Mouse (Mus musculus): ENCODE data around the gene Pprc1.

Pprc1 gene

GRCm38 (mm10) chr19:46035971-46036370 is 8.7 kb upstream of the Pprc1 start:
- DNase-seq: no peak

DNA sequence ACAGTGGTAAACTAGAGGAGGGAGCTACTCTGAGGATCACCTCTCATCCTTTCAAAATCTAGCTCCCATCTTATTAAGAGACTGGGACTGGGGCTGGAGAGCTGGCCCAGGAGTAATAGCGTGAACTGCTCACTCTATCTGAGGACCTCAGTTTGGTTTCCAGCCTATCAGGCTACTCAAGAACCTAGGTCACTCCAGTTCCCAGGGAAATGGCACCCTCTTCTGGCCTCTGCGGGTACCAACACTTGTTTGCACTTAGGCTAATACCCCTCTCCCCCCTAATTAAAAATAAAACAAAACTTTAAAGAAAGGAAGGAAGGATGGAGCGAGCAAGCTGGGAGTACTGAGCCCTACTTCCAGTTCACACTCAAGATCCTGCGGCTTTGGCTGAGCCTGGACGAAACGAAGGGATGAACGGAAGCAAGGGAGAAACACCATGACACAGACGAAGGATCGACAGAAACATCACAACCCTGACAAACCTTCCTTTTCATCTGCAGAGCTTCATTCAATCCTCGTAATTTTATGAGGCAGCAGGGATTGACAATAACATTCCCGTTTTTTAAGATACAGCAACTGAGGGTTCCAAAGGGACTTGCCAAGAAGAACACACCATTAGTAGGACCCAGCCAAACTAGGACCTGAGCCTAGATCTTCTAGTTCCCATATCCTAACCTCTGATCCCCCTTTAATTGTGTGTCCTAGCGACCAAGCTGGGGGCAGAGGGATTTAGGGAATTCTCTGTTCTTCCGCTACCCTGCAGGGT is 8.0 kb upstream of the Pprc1 start:
- peak; percentile 47 to 60 for DNase-seq

GRCm38 (mm10) chr19:46037243-46037924 is 7.3 kb upstream of the Pprc1 start:
- peak in 1 of 2 experiments; percentile 47 for DNase-seq

GRCm38 (mm10) chr19:46037925-46038850 is 6.5 kb upstream of the Pprc1 start:
- no peak for DNase-seq

DNA sequence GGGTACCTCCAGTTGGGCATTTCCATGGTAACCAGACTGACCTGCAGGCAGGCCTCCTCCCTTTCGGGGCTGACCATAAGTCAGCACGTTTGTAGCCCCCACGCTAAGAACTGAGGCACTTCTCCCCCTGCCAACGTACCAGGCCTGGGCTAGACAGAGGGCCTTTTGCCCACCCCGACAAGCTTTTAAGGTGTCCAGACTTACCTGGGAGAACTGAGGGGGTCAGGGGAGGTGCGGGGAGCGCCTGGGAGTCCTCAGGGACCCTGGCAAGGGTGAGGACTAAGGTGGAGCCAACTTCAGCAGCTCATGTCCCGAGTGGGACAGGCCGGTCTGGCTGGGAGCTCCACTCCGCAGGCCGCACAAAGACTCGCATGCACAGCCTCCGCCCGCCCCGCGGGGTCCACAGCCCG is 5.8 kb upstream of the Pprc1 start:
- peak; percentile 40 to 62 for DNase-seq

DNA sequence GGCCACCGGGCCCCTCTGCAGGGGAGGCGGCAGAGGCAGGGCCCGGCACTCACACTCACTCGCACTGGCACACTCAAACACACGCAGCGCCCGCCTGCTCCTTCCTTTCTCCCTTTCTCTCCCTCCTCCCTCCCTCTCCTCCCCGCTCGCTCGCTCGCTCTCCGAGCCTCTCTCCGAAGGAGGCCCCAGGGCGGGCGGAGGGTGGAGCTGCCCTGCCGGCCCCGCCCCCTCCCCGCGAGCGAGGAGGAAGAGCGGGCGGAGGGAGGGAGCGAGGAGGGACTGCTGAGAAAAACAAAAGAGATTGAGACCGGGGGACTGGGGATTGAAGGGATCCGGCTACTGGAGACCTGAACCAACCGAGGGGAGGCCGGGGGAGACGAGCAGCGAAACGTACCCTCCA is 5.2 kb upstream of the Pprc1 start:
- DNase-seq: peak; percentile 94 to 96

DNA sequence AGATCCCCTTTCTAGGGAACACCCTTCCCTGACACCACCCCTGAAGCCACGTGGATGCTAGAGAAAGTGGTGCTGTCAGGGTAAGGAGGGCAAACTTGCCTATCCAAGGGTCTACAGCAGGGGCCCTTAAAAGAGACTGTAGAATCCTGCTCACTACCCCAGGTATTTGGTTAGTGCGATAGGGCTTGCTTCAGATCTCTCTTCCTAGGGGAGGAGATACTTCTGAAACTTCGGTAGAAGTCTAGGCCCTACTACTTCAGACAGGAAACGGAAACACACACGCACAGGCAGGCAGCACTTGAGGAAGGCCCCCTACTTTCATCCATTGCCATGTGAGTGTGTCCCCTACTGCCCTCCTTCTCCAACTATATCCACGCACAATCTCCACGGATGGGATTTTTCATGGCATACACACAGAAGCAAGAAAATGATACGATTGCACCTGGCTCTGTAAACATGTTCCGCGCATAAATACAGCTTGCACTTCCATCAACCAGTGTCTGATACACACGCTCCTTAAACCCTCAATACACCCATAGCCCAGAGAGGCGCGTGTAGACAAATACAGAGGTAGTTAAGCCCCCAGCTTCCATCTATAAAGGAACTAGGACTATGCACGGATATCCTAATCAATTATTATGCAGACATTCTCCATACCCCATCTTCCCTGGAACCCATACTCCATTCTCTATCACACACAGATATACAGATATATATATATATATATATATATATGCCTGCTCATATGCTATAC is 4.4 kb upstream of the Pprc1 start:
- DNase-seq: no peak

GRCm38 (mm10) chr19:46041299-46041932 is 3.3 kb upstream of the Pprc1 start:
- no peak for DNase-seq

DNA sequence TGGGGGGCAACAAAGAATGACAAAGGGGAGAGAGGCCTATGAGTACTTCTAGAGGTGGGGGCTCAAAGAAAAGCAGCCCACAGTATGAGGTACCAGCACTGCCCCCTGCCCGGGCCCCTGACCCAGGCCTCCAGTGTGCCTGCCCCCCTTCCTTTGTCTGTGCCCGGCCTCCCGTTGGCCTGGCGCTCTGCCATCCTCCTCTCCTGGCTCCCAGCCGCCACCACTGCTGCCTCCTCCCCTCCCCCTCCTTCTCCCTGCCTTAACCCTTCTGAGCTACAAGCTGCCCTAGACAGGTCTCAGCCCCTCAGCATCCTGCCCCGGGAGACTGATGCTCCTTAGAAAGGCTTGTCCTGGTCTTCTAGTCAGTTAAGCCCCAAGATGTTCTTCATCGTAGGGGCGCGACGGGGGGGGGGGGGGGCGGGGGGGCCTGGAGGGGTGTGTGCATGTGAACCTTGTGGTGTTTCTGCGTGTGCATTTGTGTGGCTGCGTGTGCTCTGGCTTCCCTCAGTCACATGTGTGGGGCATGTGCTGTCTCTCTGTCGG is 2.7 kb upstream of the Pprc1 start:
- DNase-seq: peak; percentile 92 to 95

DNA sequence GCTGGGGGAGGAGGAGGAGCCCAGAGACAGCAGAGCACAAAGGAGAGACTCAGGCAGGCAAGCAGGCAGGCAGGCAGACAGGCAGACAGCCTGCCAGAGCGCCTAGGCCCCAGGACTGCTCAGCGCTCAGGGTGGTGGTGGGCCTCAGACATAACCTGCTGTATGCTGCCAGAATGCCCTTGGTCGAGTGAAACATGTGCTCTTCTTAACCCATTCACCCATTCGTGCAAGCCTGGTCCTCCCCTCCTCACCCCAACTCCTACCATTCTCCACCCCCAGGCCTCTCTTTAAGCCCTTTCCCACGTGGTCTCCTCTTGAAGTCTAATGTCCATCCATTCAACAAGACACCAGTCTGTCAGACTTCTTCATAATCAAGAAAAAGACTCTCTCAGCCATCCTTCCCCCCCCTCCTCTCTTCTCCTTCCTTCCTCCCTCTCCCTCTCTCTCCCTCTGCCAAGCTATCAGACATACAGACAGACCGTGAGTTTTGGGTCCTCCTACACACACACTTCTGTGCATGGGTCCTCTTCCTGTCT is 2.1 kb upstream of the Pprc1 start:
- peak; percentile 37 to 59 for DNase-seq

GRCm38 (mm10) chr19:46043380-46043779 is 1.3 kb upstream of the Pprc1 start:
- no peak for DNase-seq

GRCm38 (mm10) chr19:46044993-46045695 is 458 bp downstream of the Pprc1 start, which contains the start of gene Ldb1:
Gene Ldb1 (minus strand): TSS chr19:46045214.
- DNase-seq: peak; percentile 85 to 91

DNA sequence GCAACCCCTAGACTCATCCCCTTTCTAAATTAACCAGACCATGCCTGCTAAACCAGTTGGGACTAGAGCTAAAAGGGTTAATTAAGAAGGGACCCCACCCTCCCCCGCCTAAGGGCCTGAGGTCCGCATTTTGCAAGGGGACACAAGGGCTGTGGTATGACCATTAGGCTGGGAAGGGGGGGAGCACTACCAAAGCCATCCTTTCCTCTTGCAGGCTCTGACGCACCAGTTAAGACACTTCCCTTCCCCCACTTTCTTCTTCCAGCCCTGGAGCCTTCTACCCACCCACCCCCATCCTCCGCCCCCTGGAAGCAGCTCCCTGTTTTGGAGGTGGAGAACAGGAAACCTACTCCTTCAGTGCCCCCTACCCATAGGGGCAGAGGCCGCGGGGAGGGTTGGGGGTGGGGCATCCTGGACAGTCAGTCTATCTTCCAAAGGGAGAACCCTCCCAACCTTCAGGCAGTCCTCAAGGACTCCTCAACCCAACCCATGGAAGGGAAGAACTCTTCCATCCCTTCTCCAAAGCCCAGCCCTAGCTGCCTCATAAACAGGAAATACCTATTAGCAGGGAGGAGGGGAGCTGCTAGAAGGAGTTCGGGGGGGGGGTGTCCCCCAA is 1.1 kb downstream of the Pprc1 start:
- peak; percentile 74 to 82 for DNase-seq

DNA sequence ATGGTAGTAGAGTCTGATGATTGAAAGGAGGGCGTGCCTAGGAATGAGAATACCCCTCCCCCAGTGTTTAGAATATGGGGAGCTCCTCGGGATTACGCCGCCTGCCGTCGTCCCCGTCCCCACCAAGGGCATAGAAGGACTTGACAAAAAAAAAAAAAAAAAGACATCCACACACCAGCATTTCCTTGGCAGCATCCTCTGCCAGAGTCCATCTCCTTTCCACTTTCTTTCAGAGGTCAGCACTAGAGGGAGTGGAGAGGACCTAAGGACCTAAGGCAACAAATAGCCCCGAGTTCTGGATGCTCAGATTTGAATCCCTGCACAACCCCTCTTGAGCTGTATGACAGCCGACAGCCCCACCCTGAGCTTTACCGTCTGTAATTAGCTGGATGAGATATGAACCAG is 1.9 kb downstream of the Pprc1 start:
- peak; percentile 43 to 53 for DNase-seq

DNA sequence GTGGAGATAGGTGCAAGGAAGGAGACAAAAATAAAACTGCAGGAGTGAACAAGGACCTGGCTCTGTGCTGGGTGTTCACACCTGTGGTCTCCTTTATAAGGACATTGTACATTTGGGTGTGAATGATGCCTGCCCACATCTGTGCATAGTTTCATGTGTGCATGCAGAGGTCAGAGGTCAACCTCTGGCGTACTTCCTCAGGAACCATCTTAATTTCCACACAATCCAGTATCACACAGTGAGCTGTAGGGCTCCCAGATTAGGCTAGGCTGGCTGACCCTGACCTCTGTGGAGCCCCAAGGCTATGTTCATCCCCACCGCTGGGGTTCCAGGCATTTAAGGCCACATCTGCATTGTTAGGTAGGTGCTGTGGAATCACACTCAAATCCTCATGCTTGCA is 2.7 kb downstream of the Pprc1 start:
- DNase-seq: no peak

GRCm38 (mm10) chr19:46049129-46049528 is 4.4 kb downstream of the Pprc1 start:
- DNase-seq: no peak

- no peak for DNase-seq
Measured at GRCm38 (mm10) chr19:46050462-46050861, 5.8 kb downstream of the Pprc1 start.

DNA sequence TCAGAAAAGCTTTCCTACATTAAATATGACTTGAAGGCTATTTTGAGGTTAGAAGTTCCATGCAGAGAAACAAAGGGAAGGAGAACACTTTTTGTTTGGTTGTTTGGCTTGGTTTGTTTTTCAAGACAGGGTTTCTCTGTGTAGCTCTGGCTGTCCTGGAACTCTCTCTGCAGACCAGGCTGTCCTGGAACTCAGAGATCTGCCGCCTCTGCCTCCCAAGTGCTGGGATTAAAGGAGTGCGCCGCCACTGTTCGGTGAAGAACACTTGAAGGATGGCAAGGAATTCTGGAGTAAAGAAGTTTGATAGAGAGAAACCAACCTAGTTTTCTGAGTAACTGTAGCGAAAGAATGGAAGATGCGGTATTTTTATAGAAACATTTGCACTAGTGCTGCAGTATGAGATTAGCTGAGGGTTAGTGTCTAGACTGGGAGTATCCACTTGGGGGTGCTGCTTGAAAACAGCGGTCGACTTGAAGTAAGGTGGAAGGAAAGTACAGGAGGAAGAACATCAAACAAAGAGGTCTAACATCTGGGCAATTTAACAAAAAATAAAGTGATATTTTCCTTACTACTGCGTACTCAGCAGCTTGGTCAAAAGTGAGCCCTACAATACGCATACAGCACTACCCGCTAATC is 11.2 kb downstream of the Pprc1 start:
- DNase-seq: no peak

DNA sequence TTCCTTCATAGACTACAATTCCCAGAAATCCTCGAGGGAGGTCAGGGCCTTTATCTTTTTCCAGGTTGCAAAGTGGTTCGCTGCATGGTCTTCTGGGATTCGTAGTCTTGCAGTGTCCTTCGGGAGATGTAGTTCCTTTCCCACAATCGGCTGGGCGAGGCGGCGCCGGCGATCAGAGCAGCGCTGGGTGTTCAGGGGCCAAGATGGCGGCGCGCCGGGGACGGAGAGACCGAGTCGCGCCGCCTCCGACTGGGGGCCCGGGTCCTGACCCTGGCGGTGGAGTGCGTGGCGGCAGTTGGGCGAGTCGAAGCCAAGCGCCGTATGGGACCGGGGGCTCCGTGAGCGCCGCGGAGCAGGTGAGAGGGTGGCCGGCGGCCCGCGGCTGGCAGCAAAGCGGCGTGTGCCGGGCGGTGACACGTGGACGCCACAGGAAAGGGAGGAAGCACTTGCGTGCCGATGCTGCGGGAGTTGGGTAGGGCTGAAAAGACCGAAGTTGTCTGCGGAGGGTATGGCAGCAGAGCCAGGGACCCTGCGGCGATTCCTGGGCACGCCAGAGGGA is 11.8 kb downstream of the Pprc1 start:
- peak; percentile 91 to 96 for DNase-seq

All from kidney, postnatal 4 days (tissue).